Comparison of ENCODE assay signal across 20 mouse cellular contexts in the genomic region with DNA sequence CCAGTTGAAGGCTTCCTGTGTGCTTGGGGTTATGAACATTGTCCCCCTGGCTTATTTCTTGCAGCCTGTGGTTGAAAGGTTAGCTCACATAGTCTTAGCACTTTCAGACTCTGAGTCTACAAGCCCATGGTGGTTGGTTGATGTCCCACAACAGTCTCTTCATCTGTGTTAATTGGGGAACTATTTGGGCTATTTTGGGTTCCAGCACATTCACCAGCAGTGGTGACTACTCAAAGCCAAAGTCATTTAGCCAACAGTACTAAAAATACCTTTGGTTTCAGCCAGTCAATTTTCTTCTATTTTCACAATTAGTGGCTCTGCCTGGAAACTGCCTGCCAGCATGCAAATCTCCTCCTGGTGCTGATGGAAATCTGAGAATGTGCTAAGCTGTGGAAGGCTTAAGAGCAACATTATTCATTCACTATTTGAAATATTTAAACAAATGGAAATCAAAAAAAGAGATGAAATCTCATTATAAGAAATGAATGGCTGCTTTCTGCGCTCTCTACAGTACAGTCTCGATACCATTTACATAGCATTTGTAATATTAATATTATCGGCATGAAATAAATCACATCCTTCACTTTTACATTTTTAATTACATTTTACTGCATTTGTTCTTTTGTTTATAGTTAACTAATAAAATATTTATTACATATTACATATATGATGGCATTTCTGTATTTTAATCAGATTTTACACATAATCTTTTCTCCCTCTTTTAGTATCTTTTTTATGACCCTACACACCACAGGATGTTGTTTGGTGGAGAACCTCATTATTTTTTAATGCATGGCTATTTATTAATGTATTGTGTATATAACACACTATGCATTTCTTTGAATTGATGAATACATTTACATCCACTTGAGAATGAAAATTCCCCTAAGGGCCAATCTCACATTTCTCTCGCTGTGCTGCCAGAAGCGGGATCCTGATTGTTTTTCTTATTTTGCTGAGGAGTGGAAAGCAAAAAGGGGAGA.
A peak's percentile ranks its signal among the peaks of the same experiment; 100 is the strongest.
DNase-seq lines count a peak whose midpoint lies in the region; ATAC-seq and TF ChIP-seq lines count a peak whose summit lies in the region.
"Had no signal": no experiment of that assay in that cellular context is flagged by ENCODE, and none has a peak within 500 bp of the region (broad histone marks: within the 10 kb centered on the region; RNA-seq: fewer than 3 reads in every experiment).

No protein-coding gene starts in this region.

- H3K4me3 ChIP-seq in forebrain, embryonic 13.5 days, result no peak overlapping the region
- no peak overlapping the region for H3K4me3 ChIP-seq in forebrain, embryonic 11.5 days (ENCODE audit: low read depth, low read length)
- H3K4me3 ChIP-seq in midbrain, embryonic 13.5 days (replicated peaks), result no peak overlapping the region
- H3K4me3 ChIP-seq in midbrain, embryonic 10.5 days, result no peak overlapping the region
- H3K4me3 ChIP-seq in neural tube, embryonic 13.5 days, result no peak overlapping the region
- H3K4me3 ChIP-seq: heart, embryonic 13.5 days; liver, embryonic 12.5 days had no signal

- no peaks in the 10 kb centered on the region for H3K36me3 ChIP-seq in forebrain, embryonic 13.5 days (ENCODE audit: poor library complexity, severe bottlenecking)
- no peaks in the 10 kb centered on the region for H3K36me3 ChIP-seq in forebrain, embryonic 11.5 days (ENCODE audit: control insufficient read depth, insufficient read depth, low read length)
- H3K36me3 ChIP-seq in midbrain, embryonic 13.5 days, result no peaks in the 10 kb centered on the region
- no peaks in the 10 kb centered on the region for H3K36me3 ChIP-seq in midbrain, embryonic 10.5 days
- H3K36me3 ChIP-seq in neural tube, embryonic 13.5 days, result no peaks in the 10 kb centered on the region
- H3K36me3 ChIP-seq: heart, embryonic 13.5 days; liver, embryonic 12.5 days had no signal

- TF ChIP-seq POLR2A in brain, embryonic 14.5 days (IDR thresholded peaks at IDR 0.05; ENCODE audit: borderline replicate concordance, extremely low read depth, insufficient read depth, insufficient read length, poor library complexity, severe bottlenecking), result no peak

- peak; percentile 27; the same call in 1 of the 2 replicates for ATAC-seq in forebrain, embryonic 13.5 days
- no peak for ATAC-seq in forebrain, embryonic 11.5 days (replicated peaks; ENCODE audit: low FRiP score)
- 0 out of 2 replicates have a peak, but pooled peaks have one; percentile 40 for ATAC-seq in midbrain, embryonic 13.5 days
- ATAC-seq in neural tube, embryonic 13.5 days (ENCODE audit: low read depth), result peak; percentile 43; the same call in 1 of the 2 replicates
- ATAC-seq: inflammation-experienced regulatory T-cells, adult 6 months; liver, embryonic 12.5 days had no signal

- DNase-seq in forebrain, embryonic 11.5 days (ENCODE audit: low spot score), result no peak
- DNase-seq in midbrain, embryonic 10.5 days (ENCODE audit: low spot score), result no peak
- DNase-seq in brain, embryonic 14.5 days (ENCODE audit: low read depth), result peak; percentile 51
- no peak for DNase-seq in thymus, postnatal 36 days
- DNase-seq in thymus, adult 18-20 months, result no peak
- DNase-seq: adrenal gland, postnatal 10 days; cerebellum, adult 2 months; heart, adult 11 months; heart, postnatal 36 days; kidney, adult 8-10 months; kidney, postnatal 4 days; lung, embryonic 14.5 days; lung, postnatal 4 days; spleen, adult 18-20 months had no signal

- no peaks in the 10 kb centered on the region for H3K9me3 ChIP-seq in forebrain, embryonic 13.5 days (replicated peaks)
- no peaks in the 10 kb centered on the region for H3K9me3 ChIP-seq in forebrain, embryonic 11.5 days (ENCODE audit: control insufficient read depth, low read length)
- H3K9me3 ChIP-seq in midbrain, embryonic 13.5 days, result no peaks in the 10 kb centered on the region
- no peaks in the 10 kb centered on the region for H3K9me3 ChIP-seq in midbrain, embryonic 10.5 days (replicated peaks)
- H3K9me3 ChIP-seq in neural tube, embryonic 13.5 days, result no peaks in the 10 kb centered on the region
- H3K9me3 ChIP-seq: heart, embryonic 13.5 days; liver, embryonic 12.5 days had no signal

- WGBS in forebrain, embryonic 13.5 days, result 75% methylated on average over 5 of the region's 5 CpGs
- 87% methylated on average over 5 of the region's 5 CpGs for WGBS in forebrain, embryonic 11.5 days
- 71% methylated on average over 5 of the region's 5 CpGs for WGBS in midbrain, embryonic 13.5 days
- WGBS in midbrain, embryonic 10.5 days, result 88% methylated on average over 5 of the region's 5 CpGs
- 56% methylated on average over 5 of the region's 5 CpGs for WGBS in neural tube, embryonic 13.5 days

- no peak overlapping the region; the same call in 1 of the 2 replicates for H3K27ac ChIP-seq in forebrain, embryonic 13.5 days
- H3K27ac ChIP-seq in forebrain, embryonic 11.5 days (ENCODE audit: low read depth, low read length), result no peak overlapping the region
- peak overlapping the region; percentile 51 for H3K27ac ChIP-seq in midbrain, embryonic 13.5 days
- no peak overlapping the region for H3K27ac ChIP-seq in midbrain, embryonic 10.5 days (replicated peaks)
- peak overlapping the region; percentile 38; the same call in 1 of the 2 replicates for H3K27ac ChIP-seq in neural tube, embryonic 13.5 days (replicated peaks)
- H3K27ac ChIP-seq: heart, embryonic 13.5 days; liver, embryonic 12.5 days had no signal

- no peak overlapping the region for H3K4me2 ChIP-seq in forebrain, embryonic 13.5 days
- H3K4me2 ChIP-seq in forebrain, embryonic 11.5 days (ENCODE audit: low read depth, low read length, severe bottlenecking), result no peak overlapping the region
- H3K4me2 ChIP-seq in midbrain, embryonic 13.5 days (replicated peaks), result no peak overlapping the region
- H3K4me2 ChIP-seq in neural tube, embryonic 13.5 days, result no peak overlapping the region
- H3K4me2 ChIP-seq: heart, embryonic 13.5 days; liver, embryonic 12.5 days; lung, embryonic 14.5 days had no signal

- H3K27me3 ChIP-seq in forebrain, embryonic 13.5 days, result no peaks in the 10 kb centered on the region
- no peaks in the 10 kb centered on the region for H3K27me3 ChIP-seq in forebrain, embryonic 11.5 days (ENCODE audit: control insufficient read depth, insufficient read depth, low read length)
- no peaks in the 10 kb centered on the region for H3K27me3 ChIP-seq in midbrain, embryonic 13.5 days
- H3K27me3 ChIP-seq in midbrain, embryonic 10.5 days (ENCODE audit: low read depth, poor library complexity, severe bottlenecking), result no peaks in the 10 kb centered on the region
- no peaks in the 10 kb centered on the region for H3K27me3 ChIP-seq in neural tube, embryonic 13.5 days
- H3K27me3 ChIP-seq: heart, embryonic 13.5 days; liver, embryonic 12.5 days had no signal

- no peaks in the 10 kb centered on the region for H3K4me1 ChIP-seq in forebrain, embryonic 13.5 days
- H3K4me1 ChIP-seq in forebrain, embryonic 11.5 days (replicated peaks; ENCODE audit: control insufficient read depth, insufficient read depth, low read length), result no peaks in the 10 kb centered on the region
- 0 out of 2 replicates have a peak, but pooled peaks cover 4% of the 10 kb centered on the region for H3K4me1 ChIP-seq in midbrain, embryonic 13.5 days (replicated peaks)
- H3K4me1 ChIP-seq in midbrain, embryonic 10.5 days, result no peaks in the 10 kb centered on the region
- no peaks in the 10 kb centered on the region for H3K4me1 ChIP-seq in neural tube, embryonic 13.5 days (replicated peaks)
- H3K4me1 ChIP-seq: heart, embryonic 13.5 days; liver, embryonic 12.5 days had no signal

- no peak for TF ChIP-seq CTCF in brain, embryonic 14.5 days (IDR thresholded peaks at IDR 0.05; ENCODE audit: borderline replicate concordance, extremely low read depth, insufficient read depth, insufficient read length)

- no peak overlapping the region for H3K9ac ChIP-seq in forebrain, embryonic 13.5 days
- no peak overlapping the region for H3K9ac ChIP-seq in forebrain, embryonic 11.5 days (ENCODE audit: low read length)
- H3K9ac ChIP-seq in midbrain, embryonic 13.5 days (replicated peaks), result no peak overlapping the region
- H3K9ac ChIP-seq in neural tube, embryonic 13.5 days, result no peak overlapping the region
- H3K9ac ChIP-seq: heart, embryonic 13.5 days; liver, embryonic 12.5 days; lung, embryonic 14.5 days had no signal

Comparison
In these comparisons a context has a peak if more than half of its experiments do, and no peak if none do; other contexts are left out.
1. H3K27ac ChIP-seq: peak in midbrain, embryonic 13.5 days (single experiment) and neural tube, embryonic 13.5 days (single experiment); none in forebrain, embryonic 13.5 days (single experiment), forebrain, embryonic 11.5 days (single experiment) and midbrain, embryonic 10.5 days (single experiment).